ENCODE assay signal across 8 mouse cellular contexts in genomic region chr8:123717516-123718490, GRCm38 (mm10).
DNase-seq lines count a peak whose midpoint lies in the region; ATAC-seq lines count a peak whose summit lies in the region.

No protein-coding gene starts in this region.

- 0 out of 2 replicates have a peak, but pooled peaks have one; percentile 33 for ATAC-seq in hindbrain, embryonic 11.5 days (ENCODE audit: low FRiP score)
- no peak for ATAC-seq in hindbrain, embryonic 16.5 days
- ATAC-seq in liver, embryonic 12.5 days = peak; percentile 42
- no peak for ATAC-seq in forebrain, embryonic 16.5 days

- 0 out of 2 replicates have a peak overlapping the region, but pooled peaks have one; percentile 20 for H3K27ac ChIP-seq in hindbrain, embryonic 11.5 days (ENCODE audit: low read depth, low read length)
- H3K27ac ChIP-seq in hindbrain, embryonic 16.5 days (ENCODE audit: low read depth, low read length) = no peak overlapping the region
- peak overlapping the region; percentile 67; the same call in 1 of the 2 replicates for H3K27ac ChIP-seq in liver, embryonic 12.5 days
- H3K27ac ChIP-seq in forebrain, embryonic 16.5 days (ENCODE audit: low read length) = no peak overlapping the region

- no peaks in the 10 kb centered on the region for H3K36me3 ChIP-seq in hindbrain, embryonic 11.5 days (ENCODE audit: control insufficient read depth, insufficient read depth, low read length)
- no peaks in the 10 kb centered on the region for H3K36me3 ChIP-seq in hindbrain, embryonic 16.5 days (ENCODE audit: control insufficient read depth, insufficient read depth, low read length)
- H3K36me3 ChIP-seq in liver, embryonic 12.5 days = no peaks in the 10 kb centered on the region
- no peaks in the 10 kb centered on the region for H3K36me3 ChIP-seq in forebrain, embryonic 16.5 days (ENCODE audit: control insufficient read depth, insufficient read depth)

- no peak overlapping the region for H3K4me2 ChIP-seq in hindbrain, embryonic 11.5 days (replicated peaks; ENCODE audit: low read depth, low read length)
- no peak overlapping the region for H3K4me2 ChIP-seq in hindbrain, embryonic 16.5 days (ENCODE audit: low read length)
- H3K4me2 ChIP-seq in liver, embryonic 12.5 days = no peak overlapping the region
- no peak overlapping the region for H3K4me2 ChIP-seq in forebrain, embryonic 16.5 days (ENCODE audit: low read length)

- no peaks in the 10 kb centered on the region for H3K27me3 ChIP-seq in hindbrain, embryonic 11.5 days (ENCODE audit: control insufficient read depth, insufficient read depth, low read length)
- no peaks in the 10 kb centered on the region for H3K27me3 ChIP-seq in hindbrain, embryonic 16.5 days (replicated peaks; ENCODE audit: control insufficient read depth, insufficient read depth, low read length)
- H3K27me3 ChIP-seq in liver, embryonic 12.5 days (replicated peaks) = peaks cover 25% of the 10 kb centered on the region; the same call in 1 of the 2 replicates
- H3K27me3 ChIP-seq in forebrain, embryonic 16.5 days (replicated peaks; ENCODE audit: control insufficient read depth, insufficient read depth, low read length) = no peaks in the 10 kb centered on the region

- DNase-seq in hindbrain, embryonic 11.5 days (ENCODE audit: low spot score) = peak; percentile 13
- peak; percentile 71 for DNase-seq in adrenal gland, postnatal 25 days
- DNase-seq in heart, postnatal 4 days = peak; percentile 77
- no peak for DNase-seq in spleen, adult 12 weeks (ENCODE audit: low spot score)
- no peak for DNase-seq in frontal cortex, adult 2 months (ENCODE audit: extremely low spot score in 1 of 2, low spot score in 1 of 2)

- 68% methylated on average over 14 of the region's 15 CpGs for WGBS in hindbrain, embryonic 11.5 days
- WGBS in hindbrain, embryonic 16.5 days = 79% methylated on average over 15 of the region's 15 CpGs
- WGBS in liver, embryonic 12.5 days (ENCODE audit: insufficient replicate concordance) = 67% methylated on average over 15 of the region's 15 CpGs
- WGBS in forebrain, embryonic 16.5 days = 75% methylated on average over 15 of the region's 15 CpGs

- H3K9me3 ChIP-seq in hindbrain, embryonic 11.5 days (ENCODE audit: control insufficient read depth, low read length) = no peaks in the 10 kb centered on the region
- no peaks in the 10 kb centered on the region for H3K9me3 ChIP-seq in hindbrain, embryonic 16.5 days (ENCODE audit: control insufficient read depth, low read length)
- H3K9me3 ChIP-seq in liver, embryonic 12.5 days (replicated peaks) = no peaks in the 10 kb centered on the region
- H3K9me3 ChIP-seq in forebrain, embryonic 16.5 days (ENCODE audit: control insufficient read depth, low read length) = no peaks in the 10 kb centered on the region

- H3K4me1 ChIP-seq in hindbrain, embryonic 11.5 days (replicated peaks; ENCODE audit: control insufficient read depth, insufficient read depth, low read length) = peaks cover 24% of the 10 kb centered on the region
- peaks cover 3% of the 10 kb centered on the region; the same call in 1 of the 2 replicates for H3K4me1 ChIP-seq in hindbrain, embryonic 16.5 days (ENCODE audit: control insufficient read depth, insufficient read depth, low read depth, low read length)
- peaks cover 65% of the 10 kb centered on the region for H3K4me1 ChIP-seq in liver, embryonic 12.5 days
- peaks cover 14% of the 10 kb centered on the region for H3K4me1 ChIP-seq in forebrain, embryonic 16.5 days (replicated peaks; ENCODE audit: control insufficient read depth, insufficient read depth, low read length)

- no peak overlapping the region for H3K9ac ChIP-seq in hindbrain, embryonic 11.5 days (ENCODE audit: low read depth, low read length)
- no peak overlapping the region for H3K9ac ChIP-seq in hindbrain, embryonic 16.5 days (ENCODE audit: low read depth, low read length)
- H3K9ac ChIP-seq in liver, embryonic 12.5 days = no peak overlapping the region
- no peak overlapping the region for H3K9ac ChIP-seq in forebrain, embryonic 16.5 days (replicated peaks; ENCODE audit: low read depth, low read length)

- no peak overlapping the region for H3K4me3 ChIP-seq in hindbrain, embryonic 11.5 days (ENCODE audit: low read depth, low read length)
- no peak overlapping the region for H3K4me3 ChIP-seq in hindbrain, embryonic 16.5 days (ENCODE audit: low read length)
- no peak overlapping the region for H3K4me3 ChIP-seq in liver, embryonic 12.5 days
- H3K4me3 ChIP-seq in forebrain, embryonic 16.5 days (replicated peaks; ENCODE audit: low read length) = no peak overlapping the region

Comparison
In these comparisons a context has a peak if more than half of its experiments do, and no peak if none do; other contexts are left out.
1. ATAC-seq: peak in hindbrain, embryonic 11.5 days (single experiment) and liver, embryonic 12.5 days (single experiment); none in hindbrain, embryonic 16.5 days (single experiment) and forebrain, embryonic 16.5 days (single experiment).
2. H3K27ac ChIP-seq: peak in hindbrain, embryonic 11.5 days (single experiment) and liver, embryonic 12.5 days (single experiment); none in hindbrain, embryonic 16.5 days (single experiment) and forebrain, embryonic 16.5 days (single experiment).
3. DNase-seq: peak in hindbrain, embryonic 11.5 days (single experiment), adrenal gland, postnatal 25 days (single experiment) and heart, postnatal 4 days (single experiment); none in spleen, adult 12 weeks (single experiment) and frontal cortex, adult 2 months (0 of 2).